Mouse (Mus musculus) ovary, postnatal 10 days (tissue): ENCODE measurements around the gene Tkfc.

Experiments
- DNase-seq: peaks from one replicate; pipeline ENCODE4 v3.0.0; 2022; ENCODE audit warnings: low spot score

The Tkfc gene

DNA sequence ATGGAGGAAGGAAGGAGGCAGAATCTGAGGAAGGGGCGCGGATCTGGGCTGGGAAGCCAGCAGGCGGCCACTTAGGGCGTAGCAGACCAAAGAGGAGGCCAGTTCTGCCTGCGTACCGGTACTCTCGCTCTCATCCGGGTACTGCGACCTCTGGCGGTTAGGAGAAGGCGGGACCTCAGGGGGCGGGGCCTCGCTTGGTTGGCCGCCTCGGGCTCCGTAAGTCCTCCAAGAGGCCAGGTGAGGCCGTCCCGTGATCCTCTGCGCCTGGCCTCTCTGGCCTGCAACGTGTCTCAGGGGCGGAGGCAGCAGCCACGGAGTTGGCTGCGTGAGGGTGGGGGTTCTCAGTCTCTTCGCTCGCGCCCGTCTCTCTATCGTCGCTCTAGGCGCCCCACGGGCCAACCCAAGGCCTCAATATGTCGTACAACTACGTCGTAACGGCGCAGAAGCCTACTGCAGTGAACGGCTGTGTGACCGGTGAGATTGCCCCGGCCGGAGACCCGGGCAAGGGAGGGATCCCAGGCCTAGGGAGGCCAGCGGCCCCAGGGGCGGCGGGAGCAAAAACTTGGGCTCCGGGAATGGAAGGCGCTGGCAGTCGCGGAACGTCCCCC lies at the start of gene Tkfc, which contains the start of gene Ddb1:
TSS of gene Tkfc (minus strand) at position 362 of the 608 bp plus-strand sequence.
TSS of gene Ddb1 (plus strand) at position 35 of the 608 bp plus-strand sequence.
- peak; percentile 96 for DNase-seq

DNA sequence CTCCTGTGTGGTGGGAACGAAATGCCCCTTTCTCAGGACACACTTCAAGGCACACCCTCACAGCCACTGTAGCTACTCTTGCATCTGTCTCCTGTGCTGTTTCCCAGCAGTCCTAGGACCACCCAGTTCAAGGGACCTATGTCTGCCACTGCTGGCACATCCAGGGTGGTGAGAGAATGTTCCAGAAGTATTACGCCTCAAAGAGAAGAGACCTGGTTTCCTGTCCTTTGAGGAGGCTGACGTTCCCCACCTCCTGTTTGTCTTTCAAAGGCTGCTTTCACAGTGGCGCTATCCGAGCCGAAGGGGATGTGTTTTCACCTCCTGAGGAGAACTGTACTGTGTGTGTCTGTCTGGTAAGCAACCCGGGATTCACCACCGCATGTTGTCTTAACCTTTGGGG lies 42.7 kb upstream of the Tkfc start:
- DNase-seq: no peak

DNA sequence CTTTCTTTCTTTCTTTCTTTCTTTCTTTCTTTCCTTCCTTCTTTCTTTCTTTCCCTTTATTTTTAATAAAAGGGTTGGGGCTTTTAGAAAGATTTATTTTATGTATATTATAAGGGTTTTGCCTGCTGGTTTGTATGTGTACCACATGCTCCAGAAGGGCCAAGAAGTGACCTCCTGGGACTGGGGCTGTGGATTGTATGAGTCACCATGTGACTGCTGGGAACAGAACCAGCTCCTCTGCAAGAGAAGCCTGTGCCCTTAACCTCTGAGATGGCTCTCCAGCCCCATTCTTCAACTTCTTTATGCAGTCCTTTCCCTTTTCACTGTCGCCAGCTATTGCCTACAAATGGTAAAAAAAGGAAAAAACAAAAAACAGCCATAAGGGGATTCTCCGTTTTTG lies 40.2 kb upstream of the Tkfc start:
- no peak for DNase-seq

DNA sequence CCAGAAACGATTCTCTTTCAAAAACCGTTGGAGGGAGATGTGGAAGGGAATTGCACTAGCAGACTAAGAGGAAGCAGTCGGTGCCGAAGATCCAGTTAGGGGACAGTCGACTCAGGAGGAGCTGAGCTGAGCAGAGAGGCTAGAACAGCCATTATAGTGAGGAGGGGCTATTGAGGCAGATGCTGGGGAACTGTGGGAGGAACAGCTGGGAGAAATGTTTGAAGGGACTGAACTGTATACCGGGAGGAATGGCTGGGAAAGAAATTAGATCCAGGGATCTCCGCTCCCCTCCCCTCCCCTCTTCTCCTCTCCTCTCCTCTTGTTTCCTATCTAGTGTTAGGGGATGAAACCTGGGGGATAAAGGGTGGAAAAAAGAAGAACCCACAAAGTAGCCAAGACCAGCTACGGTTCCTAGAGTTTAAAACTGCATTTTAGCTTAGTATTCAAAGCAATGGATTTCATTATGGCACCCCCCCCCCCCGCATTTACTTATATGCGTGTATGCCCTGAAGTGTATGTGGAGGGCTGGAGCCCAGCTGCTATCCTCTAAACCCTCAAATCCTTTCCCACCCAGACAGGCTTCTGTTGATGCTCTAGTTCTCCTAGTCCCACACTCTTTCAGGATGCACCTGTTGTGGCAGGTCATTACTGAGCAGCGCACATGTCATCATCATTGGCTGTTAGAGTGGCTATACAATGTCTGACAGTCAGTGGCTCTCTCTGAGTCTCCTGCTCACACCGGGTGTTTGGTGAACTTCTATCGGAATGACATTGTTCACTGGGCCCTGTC lies 35.3 kb upstream of the Tkfc start:
- DNase-seq: no peak

DNA sequence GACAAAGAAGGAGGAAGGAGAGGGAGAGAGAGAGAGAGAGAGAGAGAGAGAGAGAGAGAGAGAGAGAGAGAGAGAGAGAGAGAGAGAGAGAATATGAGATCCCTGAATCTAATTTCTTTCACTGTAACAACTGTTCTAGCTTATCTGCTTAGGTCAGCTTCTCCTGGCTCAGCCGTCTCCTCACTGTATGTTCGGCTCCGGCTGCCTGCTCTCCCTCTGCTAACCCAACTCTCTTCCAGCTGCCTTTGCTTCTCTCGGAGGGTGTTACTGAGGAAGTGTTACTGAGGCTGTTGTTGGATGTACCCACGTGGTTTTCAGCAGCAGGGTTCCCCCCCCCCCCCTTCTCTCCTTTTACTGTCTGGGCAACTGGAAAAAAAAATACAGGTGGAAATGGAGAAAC lies 34.6 kb upstream of the Tkfc start:
- DNase-seq: no peak

DNA sequence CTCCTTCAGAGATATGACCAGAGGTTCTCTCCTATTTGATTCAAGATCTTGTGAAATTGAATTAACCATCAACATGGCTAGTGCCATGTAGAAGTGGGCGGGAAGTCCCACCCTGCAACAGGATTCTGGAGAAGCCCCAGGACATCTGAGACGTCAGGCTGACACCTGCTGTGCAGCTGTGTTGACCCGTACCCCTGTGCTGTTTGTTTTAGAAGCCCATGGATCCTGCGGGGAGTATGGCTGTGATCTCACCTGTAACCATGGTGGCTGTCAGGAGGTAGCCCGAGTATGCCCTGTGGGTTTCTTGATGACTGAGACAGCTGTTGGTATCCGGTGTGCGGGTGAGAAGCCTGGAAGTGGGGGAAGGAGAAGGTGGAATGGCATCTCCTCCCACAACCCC lies 32.4 kb upstream of the Tkfc start:
- DNase-seq: no peak

DNA sequence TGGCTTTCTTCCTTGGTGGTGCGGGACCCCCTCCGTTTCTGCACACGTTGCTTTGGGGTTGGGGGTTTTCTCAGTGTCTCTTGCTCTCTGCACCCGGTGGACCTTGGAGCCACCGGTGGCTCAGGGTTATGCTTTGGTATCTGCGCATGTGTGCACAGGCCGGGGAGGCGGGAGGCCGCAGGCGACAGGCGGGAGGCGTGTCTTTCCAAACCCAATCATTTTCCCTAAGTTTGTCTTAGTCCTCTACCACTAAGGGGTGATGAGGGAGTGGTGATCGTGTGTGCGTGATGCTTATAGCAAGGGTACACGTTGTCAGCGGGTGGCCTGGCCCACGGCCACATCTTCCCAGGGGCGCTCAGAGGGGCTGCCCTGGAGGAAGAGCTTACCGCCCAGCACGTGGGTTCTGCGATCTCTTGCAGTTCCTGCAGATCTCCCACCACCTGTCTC lies 29.4 kb upstream of the Tkfc start:
- DNase-seq: peak; percentile 9

DNA sequence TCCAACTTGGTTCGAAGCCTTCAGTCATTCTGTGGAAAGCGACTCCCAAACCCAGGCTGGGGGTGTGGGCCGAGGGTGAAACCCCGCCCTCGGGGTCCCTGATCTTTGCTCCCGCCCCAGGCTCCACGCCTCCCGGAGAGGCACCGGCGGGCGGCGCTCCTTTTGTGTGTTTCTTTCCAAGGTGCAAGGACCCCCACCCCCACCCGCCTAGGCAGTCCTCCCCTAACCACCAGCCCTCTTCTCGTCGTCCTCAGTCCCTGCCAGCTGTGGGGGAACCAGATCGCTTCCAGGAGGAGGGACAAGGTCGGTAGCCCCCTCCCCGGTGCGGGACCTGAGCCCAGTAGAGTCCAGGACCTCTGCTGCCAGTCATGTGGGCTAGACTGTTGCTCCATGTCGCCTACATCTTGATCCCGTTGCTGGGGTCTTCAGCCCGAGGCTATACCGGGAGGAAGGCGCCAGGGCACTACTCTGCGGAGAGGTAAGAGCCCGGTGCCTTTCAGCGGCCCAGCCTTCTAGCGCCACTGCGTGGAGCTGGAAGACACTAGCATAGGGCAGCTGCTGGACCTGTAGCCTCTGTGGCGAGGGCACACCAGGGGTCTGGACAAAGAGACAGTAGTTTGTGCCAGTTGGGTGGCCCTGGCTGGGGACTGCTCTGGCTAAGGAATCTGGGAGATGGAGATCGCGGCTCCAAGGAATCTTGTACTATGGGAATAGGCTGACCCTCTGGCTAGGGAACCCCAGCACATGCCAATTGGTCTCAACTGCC lies 28.8 kb upstream of the Tkfc start, which contains the start of gene Vwce:
TSS of gene Vwce (plus strand) at position 108 of the 766 bp plus-strand sequence.
- peak; percentile 5 for DNase-seq

DNA sequence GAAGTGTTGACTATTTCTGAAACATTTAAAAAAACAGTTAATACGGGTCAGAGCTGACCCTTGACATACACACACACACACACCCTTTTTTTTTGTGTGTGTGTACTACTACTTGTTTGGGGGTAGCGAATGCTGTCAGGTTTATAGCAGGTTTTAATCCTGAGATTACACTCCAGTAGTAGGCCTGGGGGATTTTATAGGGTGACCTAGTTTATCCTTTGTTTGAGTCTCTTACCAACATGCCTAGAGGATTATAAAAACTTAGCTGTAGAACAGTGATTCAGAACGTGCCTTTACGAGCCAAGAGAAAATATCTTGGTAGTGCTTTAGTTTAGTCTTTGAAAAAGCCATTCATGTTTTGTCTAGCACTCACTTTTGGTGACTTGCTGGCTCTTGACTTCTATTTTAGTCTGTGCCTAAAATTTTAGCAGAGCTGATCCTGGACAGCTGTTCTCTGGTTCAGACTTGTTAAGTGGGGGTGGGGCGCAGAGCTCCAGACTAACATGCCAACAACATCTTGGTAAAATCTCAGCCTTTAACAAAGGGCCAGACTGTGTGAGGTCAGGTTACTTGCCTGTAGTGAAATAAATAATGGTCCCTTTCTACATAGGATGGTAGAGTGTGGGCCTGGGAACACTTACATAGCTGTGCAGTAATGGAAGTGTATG lies 3.3 kb upstream of the Tkfc start:
- no peak for DNase-seq

DNA sequence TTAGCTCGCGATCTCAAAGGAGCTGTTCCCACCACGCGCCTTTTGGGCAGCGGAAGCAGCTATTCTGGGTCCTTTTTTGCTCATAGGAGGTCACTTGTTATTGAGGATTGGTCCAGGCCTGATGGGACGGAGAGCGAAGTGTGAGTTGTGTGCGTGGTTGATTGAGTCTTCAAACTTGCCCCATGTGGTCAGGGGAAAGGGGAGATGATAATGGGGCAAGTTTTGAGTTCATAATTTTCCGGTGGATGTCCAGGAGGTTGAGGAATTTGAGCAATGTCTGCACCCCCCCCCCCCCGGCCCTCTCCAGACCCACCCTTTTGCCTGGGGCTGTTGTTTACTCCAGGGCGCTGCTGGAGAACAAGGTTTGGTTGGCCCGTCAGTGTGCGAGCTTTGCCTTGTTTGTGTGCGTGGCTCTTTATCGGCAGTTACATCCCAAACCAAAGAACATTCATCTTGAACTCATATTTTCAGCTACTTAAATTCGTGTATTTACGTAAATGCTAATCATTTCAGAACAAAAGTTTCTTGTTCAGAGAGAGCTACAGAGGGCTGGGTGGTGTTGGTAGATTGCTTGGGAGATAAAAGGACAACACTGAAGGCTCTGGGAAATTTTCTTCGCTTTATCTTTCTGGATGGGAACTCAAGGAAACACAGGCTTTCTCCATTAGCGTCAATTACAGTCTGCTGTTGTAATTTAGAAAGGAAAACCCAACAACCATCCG lies 608 bp upstream of the Tkfc start:
- no peak for DNase-seq

DNA sequence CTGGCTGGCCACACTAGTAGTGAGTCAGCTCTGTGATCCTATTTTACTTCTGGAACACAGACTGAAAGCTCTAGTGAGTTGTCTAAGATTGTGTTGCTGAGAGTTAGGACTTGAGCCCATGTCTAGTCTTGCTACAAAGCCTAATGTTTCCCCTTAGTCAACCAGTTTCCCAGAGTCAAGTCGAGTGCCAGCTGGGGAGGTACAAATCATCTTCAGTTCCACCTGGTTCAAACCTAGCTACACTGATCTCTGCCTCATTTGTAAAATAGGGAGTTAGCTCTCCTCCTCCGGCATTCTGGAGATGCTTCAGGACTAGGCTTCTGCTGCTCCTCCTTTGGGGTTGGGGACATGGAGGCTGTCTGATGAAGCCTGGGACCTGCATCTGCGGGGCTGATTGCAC lies 920 bp downstream of the Tkfc start:
- DNase-seq: no peak

DNA sequence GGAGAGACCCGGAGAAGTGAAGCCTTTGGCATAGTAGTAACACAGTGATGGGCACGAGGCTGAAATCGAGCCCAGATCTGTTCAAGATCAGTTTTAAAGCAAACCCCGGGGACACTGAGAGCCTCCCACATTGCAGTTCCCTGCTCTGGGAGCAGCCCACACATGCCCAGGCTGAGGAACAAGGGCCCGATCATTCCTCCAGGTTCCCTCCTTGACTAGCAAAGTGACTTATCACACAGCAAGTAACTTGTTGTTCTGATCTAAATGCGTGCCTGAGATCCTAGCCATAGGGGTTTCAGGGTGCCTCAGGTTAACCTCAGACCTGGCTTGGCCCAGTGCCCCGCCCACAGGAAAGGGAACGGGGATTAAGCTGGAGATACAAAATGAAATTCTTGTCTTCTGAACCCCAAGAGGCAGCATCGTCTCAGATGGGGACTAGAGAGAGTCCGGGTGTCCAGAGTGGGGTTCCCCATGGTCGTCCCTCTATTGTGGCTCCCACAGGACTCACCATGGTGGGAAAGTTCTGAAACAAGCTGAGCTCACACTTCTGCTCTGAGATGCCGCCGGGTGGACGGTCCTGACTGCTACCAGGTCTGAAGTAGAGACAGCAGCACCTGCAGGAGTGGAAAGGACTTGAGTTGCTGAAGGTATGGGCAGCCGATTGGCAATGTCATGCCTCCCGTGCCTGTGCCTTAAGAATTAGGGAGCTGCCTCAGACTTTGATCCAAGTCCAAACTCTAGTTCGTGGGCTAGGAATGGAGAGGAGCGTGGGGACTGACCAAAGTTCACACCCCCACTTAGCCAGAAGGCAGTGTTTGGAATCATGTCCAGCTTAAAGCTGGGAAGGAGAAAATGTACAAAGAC lies 1.6 kb downstream of the Tkfc start:
- DNase-seq: no peak

DNA sequence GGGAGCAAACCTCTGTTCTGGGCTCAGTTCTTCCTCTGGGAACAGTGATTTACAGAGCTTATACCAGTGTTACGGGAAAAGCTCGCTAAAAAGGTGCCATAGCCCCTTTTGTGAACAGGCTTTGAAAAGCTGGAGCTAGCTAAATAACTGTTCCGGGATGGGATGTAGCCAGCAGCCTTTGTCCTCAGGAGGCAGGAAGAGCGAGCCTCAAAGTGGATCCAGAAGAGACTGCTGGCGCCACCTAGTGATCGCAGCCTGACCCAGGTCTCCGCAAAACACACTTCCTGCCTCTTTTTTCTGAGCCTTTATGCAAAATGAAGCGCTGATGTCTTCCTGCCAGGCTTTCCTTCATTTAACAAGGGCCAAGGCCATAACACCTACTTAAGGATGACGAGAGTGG lies 2.7 kb downstream of the Tkfc start:
- peak; percentile 64 for DNase-seq

DNA sequence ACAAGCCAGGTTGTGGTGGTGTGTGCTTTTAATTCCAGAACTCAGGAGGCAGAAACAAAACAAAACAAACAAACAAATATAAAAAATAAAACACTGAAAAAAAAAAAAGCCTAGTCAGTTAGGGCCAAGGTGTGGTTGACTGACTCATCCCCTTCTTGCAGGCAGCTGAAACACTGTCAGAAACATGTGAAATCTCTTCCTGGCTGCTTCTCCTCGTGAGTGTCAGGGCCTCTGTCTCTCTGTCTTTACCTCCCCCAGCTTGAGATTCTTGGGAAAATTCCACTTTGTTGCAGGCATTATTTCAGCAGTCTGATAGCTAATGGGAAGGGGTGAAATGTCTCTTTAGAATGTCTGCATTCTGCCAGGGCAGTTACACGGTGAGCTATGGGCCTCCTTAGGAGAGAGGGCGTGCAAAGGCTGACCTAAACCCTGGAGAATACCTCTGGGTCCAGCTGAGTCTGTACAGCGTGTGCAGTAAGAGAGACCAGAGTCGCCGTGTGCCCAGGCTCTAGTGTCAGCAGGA lies 3.1 kb downstream of the Tkfc start:
- DNase-seq: no peak

DNA sequence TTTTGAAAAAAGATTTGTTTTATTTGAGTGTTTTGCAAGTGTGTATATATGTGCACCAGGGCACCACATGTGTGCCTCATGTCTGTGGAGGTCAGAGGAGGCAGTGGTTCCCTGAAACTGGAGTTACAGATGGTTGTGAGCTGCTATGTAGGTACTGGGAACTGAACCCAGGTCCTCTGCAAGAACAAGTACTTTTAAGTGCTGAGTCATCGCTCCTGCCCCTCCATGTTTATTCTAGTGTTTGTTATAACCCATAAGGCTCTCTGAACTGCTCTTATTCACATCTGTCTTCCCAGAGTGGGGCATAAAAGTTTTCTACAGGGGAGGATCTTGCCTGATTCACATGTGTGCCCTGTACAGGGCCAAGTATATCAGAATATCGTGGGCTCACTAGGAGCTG lies 5.8 kb downstream of the Tkfc start:
- no peak for DNase-seq

DNA sequence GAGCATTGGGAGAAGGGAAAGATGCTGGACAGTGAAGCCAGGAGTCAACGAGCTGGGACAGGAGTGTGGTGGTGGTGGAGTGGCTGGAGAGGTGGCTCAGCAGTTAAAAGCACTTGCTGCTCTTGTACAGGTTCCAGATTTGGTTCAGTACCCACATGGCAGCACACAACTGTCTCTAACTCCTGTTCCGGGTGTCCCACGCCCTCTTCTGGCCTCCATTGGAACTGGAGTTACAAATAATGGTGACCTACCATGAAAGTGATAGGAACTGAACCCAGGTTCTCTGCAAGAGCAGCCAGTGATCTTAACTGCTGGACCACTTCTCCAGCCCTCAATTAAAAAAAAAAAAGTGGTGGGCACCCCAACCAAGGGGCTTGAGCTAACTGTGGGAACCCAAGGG lies 7.3 kb downstream of the Tkfc start:
- no peak for DNase-seq

DNA sequence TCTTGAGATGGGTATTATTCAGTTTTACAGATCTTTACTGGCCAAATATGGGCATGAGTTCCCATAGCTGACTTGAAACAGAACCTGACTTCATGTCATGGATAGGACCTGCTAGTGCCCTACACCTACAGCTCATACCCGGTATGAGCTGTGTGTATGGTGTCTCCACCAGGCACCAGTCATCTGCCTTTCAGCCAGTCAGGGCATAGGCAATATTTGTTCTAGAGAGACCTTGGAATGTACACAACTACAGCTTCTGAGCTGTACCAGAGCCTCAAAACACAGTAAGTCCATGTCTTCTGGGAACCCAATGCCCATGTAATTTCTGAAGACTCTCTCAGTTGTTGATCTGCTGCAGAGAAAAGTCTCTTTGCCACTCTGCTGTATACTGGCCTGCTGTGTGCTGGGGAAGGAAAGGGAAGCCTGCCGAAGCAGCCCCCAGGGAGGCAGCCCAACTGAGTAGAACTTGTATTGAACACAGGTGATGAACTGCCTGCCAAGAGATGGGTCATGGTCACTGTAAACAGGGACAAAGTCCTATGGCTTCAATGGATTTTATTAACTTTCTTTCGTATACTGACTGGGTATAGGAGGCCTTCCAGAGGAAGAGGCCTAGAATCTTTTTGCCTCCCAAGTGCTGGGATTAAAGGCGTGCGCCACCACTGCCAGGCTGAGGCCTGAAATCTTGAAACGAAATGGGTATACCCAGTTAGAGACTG lies 13.6 kb downstream of the Tkfc start:
- no peak for DNase-seq

DNA sequence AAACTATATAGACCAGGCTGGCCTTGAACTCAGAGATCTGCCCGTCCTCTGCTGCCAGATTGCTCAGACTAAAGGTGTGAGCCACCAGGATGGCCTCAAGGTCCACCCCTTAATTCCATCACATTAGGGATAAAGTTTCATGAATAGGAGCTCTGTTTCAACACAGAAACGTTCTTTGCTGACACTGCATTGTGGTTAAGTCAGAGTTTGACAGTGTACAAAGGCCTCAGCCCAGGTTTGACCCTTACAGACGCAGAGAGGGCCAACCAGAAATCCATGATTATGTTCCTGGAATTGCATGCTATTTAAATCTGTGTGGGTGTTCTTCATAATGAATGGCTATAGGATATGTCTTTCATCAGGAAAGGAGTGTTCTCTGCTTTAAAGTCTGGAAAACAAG lies 15.2 kb downstream of the Tkfc start:
- DNase-seq: no peak

DNA sequence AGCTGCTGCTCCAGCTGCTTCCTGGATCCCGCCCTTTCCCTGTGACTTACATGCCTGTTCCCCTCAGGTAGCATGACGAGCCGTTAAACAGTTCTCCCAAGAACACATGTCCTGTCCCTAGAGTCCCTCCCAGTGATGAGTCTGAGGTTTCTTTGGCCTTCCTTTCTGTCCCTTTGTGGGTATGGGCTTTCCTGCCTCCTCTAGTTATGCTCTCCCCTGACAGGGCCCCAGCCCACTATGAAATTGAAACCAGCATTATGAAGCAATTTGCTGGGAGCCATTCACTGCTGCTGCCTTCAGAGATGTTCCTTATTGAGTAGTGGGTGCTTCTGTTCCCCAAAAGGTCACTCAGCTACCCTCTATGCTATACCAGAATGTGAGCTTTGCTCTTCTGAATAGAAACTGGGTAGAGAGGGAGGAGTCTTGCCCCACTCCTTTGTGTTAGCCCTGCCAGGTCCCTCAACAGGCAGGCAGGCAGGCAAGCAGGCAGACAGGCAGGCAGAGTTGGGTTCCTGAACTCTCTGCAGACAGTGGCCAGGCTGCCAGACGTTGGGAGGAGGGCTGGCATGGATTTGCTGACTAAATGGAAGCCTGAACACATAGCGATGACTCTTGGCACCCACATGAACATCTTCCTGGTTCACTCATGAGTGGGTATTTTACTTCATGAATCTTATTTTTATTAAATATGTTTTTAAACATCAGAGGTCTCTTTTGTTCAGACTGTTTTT lies 16.2 kb downstream of the Tkfc start:
- no peak for DNase-seq
